Mouse (Mus musculus) hindbrain, embryonic 12.5 days (tissue): ENCODE measurements around the gene Arhgef7. TPM values are rescaled to one million over a fixed set of nuclear protein-coding genes. Genes with fewer than 3 reads are reported as not detected.

ENCODE experiments used
- ATAC-seq: fragments of 200-750 bp; cut with Nextera tagmentation; 2 replicates; pipeline ENCODE4 v1.8.0; 2017; ENCODE audit warnings: moderate TSS enrichment; ENCODE audit not compliant: low FRiP score
- H3K27ac ChIP-seq: fragments of 300-500 bp; sonication (generic); 2 replicates; pipeline ENCODE4 v1.5.1; 2016; ENCODE audit warnings: mild to moderate bottlenecking
- H3K27me3 ChIP-seq: fragments of 300-500 bp; sonication (generic); 2 replicates; pipeline ENCODE4 v1.6.1; 2016; ENCODE audit warnings: mild to moderate bottlenecking
- H3K36me3 ChIP-seq: fragments of 300-500 bp; sonication (generic); 2 replicates; pipeline ENCODE4 v1.6.1; 2016; ENCODE audit warnings: mild to moderate bottlenecking
- H3K4me1 ChIP-seq: fragments of 300-500 bp; sonication (generic); 2 replicates; pipeline ENCODE4 v1.6.1; 2016
- H3K4me2 ChIP-seq: fragments of 300-500 bp; sonication (generic); replicated peaks from 2 replicates; pipeline ENCODE4 v1.6.1; 2016; ENCODE audit warnings: mild to moderate bottlenecking
- H3K4me3 ChIP-seq: fragments of 300-500 bp; sonication (generic); 2 replicates; pipeline ENCODE4 v1.5.1; 2016; ENCODE audit warnings: mild to moderate bottlenecking
- H3K9ac ChIP-seq: fragments of 300-500 bp; sonication (generic); 2 replicates; pipeline ENCODE4 v1.6.1; 2016; ENCODE audit warnings: mild to moderate bottlenecking, moderate library complexity
- H3K9me3 ChIP-seq: fragments of 300-500 bp; sonication (generic); replicated peaks from 2 replicates; pipeline ENCODE4 v1.6.1; 2016; ENCODE audit warnings: mild to moderate bottlenecking
- WGBS: fragments of 180-500 bp; shearing (Covaris S2); methylation state at CpG from one replicate; pipeline ENCODE4 v1.1.7; 2016; 5-methylcytosine and 5-hydroxymethylcytosine counted together
- polyA plus RNA-seq: library from polyadenylated mRNA; unstranded; fragments of >200 nt; fragmentation: Nextera tagmentation; extraction: Ambion mirVana; gene quantifications from 2 replicates; pipeline ENCODE4 v1.2.1, GENCODE M21; 2016

Arhgef7 gene
- polyA plus RNA-seq, 1 experiment from 2014 or later, result 73.9 TPM

DNA sequence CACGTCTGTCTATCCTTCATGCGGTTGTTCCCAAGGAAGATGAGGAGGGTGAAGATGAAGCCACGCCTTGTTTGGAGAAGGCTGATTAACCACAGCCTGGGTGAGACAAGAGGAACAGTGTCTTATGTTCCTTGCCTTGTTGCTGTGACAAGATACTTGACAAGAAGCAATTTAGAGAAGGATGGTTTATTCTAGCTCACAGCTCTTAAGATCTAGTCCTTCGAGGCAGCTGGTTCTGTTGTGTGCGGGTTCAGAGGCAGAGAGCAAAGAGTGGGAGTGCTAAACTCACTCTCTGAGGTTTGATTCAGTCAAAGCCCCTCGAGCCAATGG is 26.5 kb upstream of the Arhgef7 start, which contains the start of gene 1700016D06Rik:
Gene 1700016D06Rik (minus strand): TSS at position 31 of the 330 bp plus-strand sequence.
- no peaks in the 10 kb centered on the region for H3K9me3 ChIP-seq
- 0 out of 2 replicates have a peak within 1 kb of the TSS, but pooled peaks have one; percentile 3 for H3K9ac ChIP-seq
- peaks cover 12% of the 10 kb centered on the region for H3K27me3 ChIP-seq
- peak within 1 kb of the TSS; percentile 39 for H3K4me2 ChIP-seq
- no peaks in the 10 kb centered on the region for H3K4me1 ChIP-seq
- no peaks in the 10 kb centered on the region for H3K36me3 ChIP-seq
- WGBS, result 72% methylated on average over 6 of the region's 6 CpGs
- no peak within 1 kb of the TSS for H3K27ac ChIP-seq
- no peak within 1 kb of the TSS for H3K4me3 ChIP-seq
- ATAC-seq, result no peak

DNA sequence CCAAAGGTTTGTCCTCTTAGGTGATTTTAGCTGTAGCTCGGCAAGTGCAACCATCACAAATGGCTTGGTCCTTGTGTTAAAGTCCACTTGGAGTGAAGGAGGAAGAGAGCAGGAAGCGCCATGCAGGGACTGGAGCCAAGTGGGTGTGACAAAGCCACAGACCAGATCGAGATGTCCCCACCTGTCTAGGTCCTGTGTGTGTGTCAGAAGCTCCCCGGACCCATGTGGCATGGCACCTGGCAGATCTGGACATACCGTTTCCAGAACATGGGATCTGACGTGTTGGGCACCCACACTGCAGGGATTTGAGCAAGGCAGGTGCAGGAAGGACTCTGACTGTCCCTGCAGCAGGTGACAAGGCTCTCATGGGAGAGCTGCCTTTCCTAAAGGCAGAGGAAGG is 26.1 kb upstream of the Arhgef7 start:
- ATAC-seq, result no peak
- no peak overlapping the region for H3K4me2 ChIP-seq
- H3K36me3 ChIP-seq, result no peaks in the 10 kb centered on the region
- no peak overlapping the region for H3K9ac ChIP-seq
- no peaks in the 10 kb centered on the region for H3K4me1 ChIP-seq
- 85% methylated on average over 6 of the region's 6 CpGs for WGBS
- no peak overlapping the region for H3K27ac ChIP-seq
- H3K27me3 ChIP-seq, result peaks cover 12% of the 10 kb centered on the region
- no peaks in the 10 kb centered on the region for H3K9me3 ChIP-seq
- H3K4me3 ChIP-seq, result no peak overlapping the region

DNA sequence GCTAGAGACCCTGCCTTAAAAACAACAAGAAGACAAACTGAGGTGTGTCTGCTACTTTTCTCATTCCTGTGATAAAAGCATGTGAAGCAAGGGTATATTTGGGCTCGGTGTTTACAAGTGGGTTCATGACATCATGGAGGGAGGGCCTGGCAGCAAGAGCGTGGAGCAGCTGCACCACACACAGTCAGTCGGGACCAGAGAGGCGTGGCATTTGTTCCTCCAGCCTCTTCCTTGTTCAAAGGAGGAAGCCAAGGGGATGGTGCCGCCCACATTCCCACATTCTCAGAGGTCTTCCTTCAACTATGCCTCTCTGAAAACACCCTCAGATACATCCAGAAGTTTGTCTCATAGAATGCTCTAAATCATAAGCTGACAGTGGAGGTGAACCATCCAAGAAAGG is 23.7 kb upstream of the Arhgef7 start:
- Histone ChIP-seq H3K4me3 (no peak overlapping the region), H3K36me3 (no peaks in the 10 kb centered on the region), H3K9me3 (no peaks in the 10 kb centered on the region), H3K27ac (no peak overlapping the region), H3K4me2 (no peak overlapping the region), H3K4me1 (0 out of 2 replicates have a peak, but pooled peaks cover 4% of the 10 kb centered on the region), H3K9ac (no peak overlapping the region), H3K27me3 (peaks cover 9% of the 10 kb centered on the region)
- WGBS, result 83% methylated on average over 5 of the region's 5 CpGs
- no peak for ATAC-seq

DNA sequence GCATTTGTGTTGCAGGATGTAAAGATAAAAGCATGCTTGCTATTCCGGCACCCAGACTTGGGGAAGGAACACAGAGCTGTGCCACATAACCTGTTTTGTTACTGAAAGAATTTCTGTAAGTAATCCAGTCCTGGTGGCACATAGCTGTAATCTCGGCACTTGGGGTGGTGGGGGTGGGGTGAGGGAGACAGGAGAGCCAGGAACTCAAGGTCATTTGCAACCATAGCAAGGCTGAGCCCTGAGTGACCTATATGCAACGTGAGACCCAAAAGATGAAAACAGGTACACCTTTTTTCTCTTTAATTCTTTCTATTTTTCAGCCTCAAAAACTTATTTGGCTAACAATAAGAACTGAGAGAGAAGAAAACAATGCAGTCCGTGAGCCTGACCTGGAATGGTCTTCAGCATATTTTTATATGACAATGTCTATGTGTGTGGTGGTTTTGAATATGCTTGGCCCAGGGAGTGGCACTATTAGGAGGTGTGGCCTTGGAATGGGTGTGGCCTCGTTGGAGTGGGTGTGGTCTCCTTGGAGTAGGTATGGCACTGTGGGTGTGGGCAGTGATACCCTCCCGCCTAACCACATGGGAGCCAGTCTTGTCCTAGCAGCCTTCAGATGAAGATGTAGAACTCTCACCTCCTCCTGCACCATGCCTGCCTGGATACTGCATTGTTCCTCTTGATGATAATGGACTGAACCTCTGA is 22.7 kb upstream of the Arhgef7 start:
- H3K4me2 ChIP-seq, result no peak overlapping the region
- 0 out of 2 replicates have a peak, but pooled peaks cover 5% of the 10 kb centered on the region for H3K4me1 ChIP-seq
- H3K9me3 ChIP-seq, result no peaks in the 10 kb centered on the region
- H3K36me3 ChIP-seq, result no peaks in the 10 kb centered on the region
- no peak overlapping the region for H3K27ac ChIP-seq
- ATAC-seq, result no peak
- H3K9ac ChIP-seq, result no peak overlapping the region
- 67% methylated on average over 6 of the region's 6 CpGs for WGBS
- no peak overlapping the region for H3K4me3 ChIP-seq
- H3K27me3 ChIP-seq, result peaks cover 4% of the 10 kb centered on the region

DNA sequence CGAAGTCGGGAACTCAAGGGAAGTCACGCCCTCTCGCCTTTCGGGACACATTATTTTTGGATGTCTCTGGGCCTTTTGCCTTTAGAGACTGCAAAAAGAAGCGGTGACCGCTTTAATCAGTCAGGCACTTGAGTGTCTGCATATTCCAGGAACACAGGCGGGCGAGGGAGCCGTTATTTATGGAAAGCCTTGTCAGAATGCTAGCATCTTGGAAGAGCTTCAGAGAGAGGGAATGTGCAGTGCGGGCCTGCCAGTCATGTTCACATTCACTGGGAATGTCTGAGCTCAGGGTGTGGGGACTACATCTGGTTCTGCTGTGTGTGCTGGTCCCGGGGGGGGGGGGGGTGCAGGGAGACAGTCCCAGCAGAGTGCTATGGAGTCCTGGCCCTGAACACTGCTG is 21.7 kb upstream of the Arhgef7 start:
- Histone ChIP-seq H3K9ac (no peak overlapping the region), H3K4me1 (0 out of 2 replicates have a peak, but pooled peaks cover 5% of the 10 kb centered on the region), H3K27me3 (no peaks in the 10 kb centered on the region), H3K9me3 (no peaks in the 10 kb centered on the region), H3K27ac (no peak overlapping the region), H3K4me3 (no peak overlapping the region), H3K36me3 (no peaks in the 10 kb centered on the region), H3K4me2 (no peak overlapping the region)
- 89% methylated on average over 12 of the region's 12 CpGs for WGBS
- no peak for ATAC-seq

DNA sequence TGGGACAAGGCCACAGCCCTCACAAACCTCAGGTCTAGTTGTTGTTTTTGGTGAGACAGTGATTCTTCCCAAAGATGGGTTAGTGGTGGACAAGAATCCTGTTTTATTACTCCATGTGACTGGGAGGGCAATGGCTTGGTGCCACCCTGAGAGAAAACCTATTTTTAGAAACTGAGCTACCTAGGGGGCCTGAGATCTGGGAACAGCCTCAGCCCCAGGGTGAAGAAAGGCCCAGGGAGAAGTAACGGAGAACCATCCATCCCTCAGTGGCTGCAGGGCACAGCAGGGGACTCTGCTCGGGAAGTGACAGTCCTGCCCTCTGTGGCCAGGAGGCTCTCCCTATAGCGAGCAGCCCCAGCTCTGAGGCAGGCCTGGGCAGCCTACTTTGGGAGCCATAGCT is 19.8 kb upstream of the Arhgef7 start:
- Histone ChIP-seq H3K4me2 (no peak overlapping the region), H3K36me3 (no peaks in the 10 kb centered on the region), H3K9me3 (no peaks in the 10 kb centered on the region), H3K4me3 (no peak overlapping the region), H3K4me1 (0 out of 2 replicates have a peak, but pooled peaks cover 5% of the 10 kb centered on the region), H3K27ac (no peak overlapping the region), H3K9ac (no peak overlapping the region), H3K27me3 (no peaks in the 10 kb centered on the region)
- no peak for ATAC-seq
- WGBS, result 23% methylated on average over 3 of the region's 3 CpGs

DNA sequence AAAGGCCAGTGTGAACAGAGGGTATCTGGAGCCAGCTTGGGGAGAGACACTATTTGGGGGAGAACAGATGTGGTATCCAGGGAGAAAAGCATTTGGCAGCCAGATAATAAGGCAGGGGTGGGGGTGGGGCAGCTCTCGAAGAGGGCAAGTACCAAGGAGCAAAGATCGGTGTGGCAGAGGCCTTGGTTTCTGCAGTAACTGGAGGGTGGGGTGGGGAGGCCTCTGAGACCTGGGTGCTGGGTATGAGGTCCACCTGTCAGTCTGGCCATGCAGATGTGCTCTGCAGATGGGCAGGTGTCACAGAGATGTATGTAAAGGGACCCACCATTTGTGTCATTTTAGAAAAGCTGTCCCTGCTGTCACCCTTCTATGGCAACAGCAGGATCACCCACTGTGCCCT is 18.7 kb upstream of the Arhgef7 start:
- ATAC-seq, result no peak
- Histone ChIP-seq H3K27me3 (no peaks in the 10 kb centered on the region), H3K4me1 (0 out of 2 replicates have a peak, but pooled peaks cover 5% of the 10 kb centered on the region), H3K27ac (no peak overlapping the region), H3K4me2 (no peak overlapping the region), H3K9ac (no peak overlapping the region), H3K36me3 (no peaks in the 10 kb centered on the region), H3K9me3 (no peaks in the 10 kb centered on the region), H3K4me3 (no peak overlapping the region)
- 29% methylated on average over 2 of the region's 2 CpGs for WGBS

DNA sequence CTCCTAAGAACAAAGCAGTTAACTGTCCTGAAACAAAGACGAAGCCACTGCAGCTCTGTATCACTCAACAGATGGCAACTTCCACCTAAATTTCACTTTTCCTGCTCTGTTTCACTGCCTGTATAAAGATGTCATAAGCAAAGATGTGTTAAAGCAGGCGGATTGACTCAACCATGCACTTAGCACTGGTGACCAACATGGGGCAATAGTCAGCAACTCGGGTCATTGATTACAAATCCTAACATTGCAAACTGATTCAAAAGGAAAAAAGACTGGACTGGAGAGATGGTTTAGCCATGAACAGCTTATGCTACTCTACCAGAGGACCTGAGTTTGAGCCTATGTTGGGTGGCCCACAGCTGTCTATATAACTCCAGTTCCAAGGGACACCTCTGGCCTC is 18.0 kb upstream of the Arhgef7 start:
- Histone ChIP-seq H3K4me1 (0 out of 2 replicates have a peak, but pooled peaks cover 5% of the 10 kb centered on the region), H3K27me3 (no peaks in the 10 kb centered on the region), H3K4me3 (no peak overlapping the region), H3K9me3 (no peaks in the 10 kb centered on the region), H3K27ac (no peak overlapping the region), H3K9ac (no peak overlapping the region), H3K4me2 (no peak overlapping the region), H3K36me3 (no peaks in the 10 kb centered on the region)
- ATAC-seq, result no peak
- WGBS, result 80% methylated on average over 3 of the region's 3 CpGs

DNA sequence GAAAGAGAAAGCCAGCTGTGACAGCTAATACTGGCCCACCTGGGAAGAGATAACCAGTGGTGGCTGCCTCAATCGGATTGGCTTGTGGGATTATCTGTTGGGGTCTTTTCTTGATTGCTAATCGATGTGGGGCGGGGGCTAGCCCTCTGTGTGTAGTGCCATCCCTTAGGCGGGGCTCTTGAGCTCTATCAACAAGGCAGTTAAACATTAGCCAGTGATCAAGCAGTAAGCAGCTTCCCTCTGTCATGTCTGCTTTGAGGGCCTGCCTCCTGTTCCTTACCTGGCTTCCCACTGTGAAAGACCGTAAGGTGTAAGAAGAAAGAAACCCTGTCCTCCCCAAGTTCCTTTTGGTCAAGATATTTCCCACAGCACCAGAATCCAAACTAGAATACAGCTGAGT is 17.1 kb upstream of the Arhgef7 start:
- no peak overlapping the region for H3K27ac ChIP-seq

DNA sequence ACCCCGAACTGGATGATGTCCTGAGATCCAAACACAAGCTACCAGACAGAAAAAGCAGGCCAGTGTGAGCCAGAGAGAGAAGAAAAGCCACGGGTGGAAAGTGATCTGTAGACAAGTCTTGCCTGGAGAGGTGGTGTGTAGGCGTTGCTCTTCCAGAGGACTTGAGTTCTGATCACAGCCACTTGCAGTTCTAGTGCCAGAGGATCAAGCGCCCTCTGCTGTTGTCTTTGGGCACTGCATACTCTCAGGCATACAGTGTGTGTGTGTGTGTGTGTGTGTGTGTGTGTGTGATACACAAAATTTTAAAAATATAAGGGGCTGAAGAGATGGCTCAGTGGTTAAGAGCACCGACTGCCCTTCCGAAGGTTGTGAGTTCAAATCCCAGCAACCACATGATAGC is 15.3 kb upstream of the Arhgef7 start:
- no peaks in the 10 kb centered on the region for H3K36me3 ChIP-seq
- H3K27ac ChIP-seq, result no peak overlapping the region
- WGBS, result 88% methylated on average over 6 of the region's 6 CpGs
- 0 out of 2 replicates have a peak, but pooled peaks cover 5% of the 10 kb centered on the region for H3K4me1 ChIP-seq
- H3K9ac ChIP-seq, result no peak overlapping the region
- no peaks in the 10 kb centered on the region for H3K9me3 ChIP-seq
- H3K4me2 ChIP-seq, result no peak overlapping the region
- no peaks in the 10 kb centered on the region for H3K27me3 ChIP-seq
- ATAC-seq, result no peak
- no peak overlapping the region for H3K4me3 ChIP-seq

More for the DNA sequence above, 17.1 kb upstream of the Arhgef7 start:
- no peak for ATAC-seq
- Histone ChIP-seq H3K4me1 (0 out of 2 replicates have a peak, but pooled peaks cover 5% of the 10 kb centered on the region), H3K9ac (no peak overlapping the region), H3K36me3 (no peaks in the 10 kb centered on the region), H3K27me3 (no peaks in the 10 kb centered on the region), H3K4me3 (no peak overlapping the region), H3K9me3 (no peaks in the 10 kb centered on the region), H3K4me2 (no peak overlapping the region)
- WGBS, result 51% methylated on average over 5 of the region's 5 CpGs

DNA sequence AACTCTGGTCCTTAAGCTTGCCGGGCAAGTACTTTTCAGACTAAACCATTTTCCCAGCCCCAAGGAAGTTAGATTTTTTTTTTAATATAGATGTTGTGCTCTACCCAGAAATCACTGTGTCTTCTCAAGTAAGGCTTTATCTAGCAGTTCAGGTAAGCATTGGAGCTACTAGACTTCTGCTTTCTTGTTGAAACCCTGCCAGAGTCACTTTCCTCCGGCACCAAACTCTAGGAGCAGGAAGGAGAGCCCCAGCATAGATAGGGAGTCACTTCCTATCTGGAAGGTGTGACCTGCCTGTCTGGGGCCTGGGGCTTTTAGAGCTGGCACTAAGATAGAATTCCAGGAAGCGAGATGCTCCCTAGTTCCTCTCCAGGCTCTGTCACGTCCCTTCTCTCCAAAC is 10.3 kb upstream of the Arhgef7 start:
- 78% methylated on average over 4 of the region's 4 CpGs for WGBS
- Histone ChIP-seq H3K27ac (no peak overlapping the region), H3K36me3 (no peaks in the 10 kb centered on the region), H3K9ac (no peak overlapping the region), H3K4me3 (no peak overlapping the region), H3K4me1 (no peaks in the 10 kb centered on the region), H3K9me3 (no peaks in the 10 kb centered on the region), H3K27me3 (no peaks in the 10 kb centered on the region; the same call in 1 of the 2 replicates), H3K4me2 (no peak overlapping the region)
- ATAC-seq, result no peak

DNA sequence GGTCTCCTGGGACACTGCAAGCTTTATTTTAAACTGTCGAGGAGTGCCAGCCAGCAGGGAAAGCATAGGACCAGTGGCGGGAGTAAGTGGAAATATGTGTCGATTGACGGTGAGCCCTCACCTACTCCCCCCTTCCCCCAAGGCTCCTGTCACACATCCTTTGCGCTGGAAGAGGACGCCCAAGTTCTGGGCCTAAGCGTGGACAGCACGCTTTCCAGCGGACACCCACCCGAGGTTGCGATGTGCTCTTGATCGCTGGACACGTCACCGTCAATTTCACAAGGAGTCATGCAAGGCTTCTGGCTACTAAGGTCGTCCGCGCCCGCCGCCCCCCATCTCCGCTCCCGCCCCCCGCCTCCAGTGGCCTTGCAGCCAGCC is 259 bp upstream of the Arhgef7 start:
- peak overlapping the region; percentile 99 for H3K27ac ChIP-seq
- H3K4me2 ChIP-seq, result peak overlapping the region; percentile 77
- H3K27me3 ChIP-seq, result peaks cover 15% of the 10 kb centered on the region
- peak; percentile 44 for ATAC-seq
- H3K4me3 ChIP-seq, result peak overlapping the region; percentile 72
- H3K36me3 ChIP-seq, result peaks cover 3% of the 10 kb centered on the region; the same call in 1 of the 2 replicates
- WGBS, result under 1% methylated on average over 22 of the region's 22 CpGs
- no peaks in the 10 kb centered on the region for H3K9me3 ChIP-seq
- peak overlapping the region; percentile 91 for H3K9ac ChIP-seq
- H3K4me1 ChIP-seq, result peaks cover 22% of the 10 kb centered on the region
